Mouse (Mus musculus) ES-E14 (cell line): ENCODE measurements around the gene Selenbp1.

Source experiments
- CHD2 ChIP-seq: IDR thresholded peaks from 2 replicates; pipeline ENCODE4 v1.6.1; 2014; ENCODE audit warnings: mild to moderate bottlenecking, low read depth, low read length, inconsistent platforms
- HCFC1 ChIP-seq: IDR thresholded peaks from 2 replicates; pipeline ENCODE4 v1.6.1; 2012; ENCODE audit warnings: low read length, inconsistent platforms, borderline replicate concordance; ENCODE audit not compliant: insufficient read depth

GRCm38 (mm10) chr3:94911050-94911693 lies 21.7 kb upstream of the Selenbp1 start:
- TF ChIP-seq HCFC1 (no peak), CHD2 (no peak)
